Mouse (Mus musculus): ENCODE measurements around the gene Grasp. TPM values are rescaled to one million over a fixed set of nuclear protein-coding genes. Genes with fewer than 3 reads are reported as not detected.
A peak's percentile ranks its signal among the peaks of the same experiment; 100 is the strongest.

Grasp gene
- polyA plus RNA-seq, 1 experiment, result 36.6 TPM

DNA sequence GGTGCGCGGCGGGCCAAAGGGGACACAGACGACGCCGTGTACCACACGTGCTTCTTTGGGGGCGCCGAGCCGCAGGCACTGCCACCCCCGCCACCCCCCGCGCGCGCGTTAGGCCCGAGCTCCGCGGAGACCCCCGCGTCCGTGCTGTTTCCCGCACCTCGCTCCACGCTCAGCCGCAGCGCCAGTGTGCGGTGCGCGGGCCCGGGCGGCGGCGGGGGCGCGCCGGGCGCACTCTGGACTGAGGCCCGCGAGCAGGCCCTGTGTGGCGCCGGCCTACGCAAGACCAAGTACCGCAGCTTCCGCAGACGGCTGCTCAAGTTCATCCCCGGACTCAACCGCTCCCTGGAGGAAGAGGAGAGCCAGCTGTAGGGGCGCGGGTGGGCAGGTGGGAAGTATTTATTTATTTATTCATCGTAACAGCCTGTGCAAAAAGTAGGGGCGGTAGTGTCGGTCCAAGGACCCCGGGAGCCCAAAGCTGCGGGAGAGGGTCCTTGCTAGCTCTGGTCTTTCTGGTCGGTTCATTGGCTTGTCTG is 7.7 kb downstream of the Grasp start:
- TF ChIP-seq POLR2A (IDR thresholded peaks at IDR 0.05; ENCODE audit: borderline replicate concordance, extremely low read depth, low read depth, low read length) (no peak), CTCF (IDR thresholded peaks at IDR 0.05; ENCODE audit: insufficient read depth, low read length) (no peak)
- H3K4me3 ChIP-seq (replicated peaks; ENCODE audit: extremely low read depth, low read depth, low read length), result no peak overlapping the region
- H3K4me1 ChIP-seq (ENCODE audit: control insufficient read depth, insufficient read depth, low read length), result peaks cover 34% of the 10 kb centered on the region
- DNase-seq, result no peak
- 81% methylated on average over 56 of the region's 56 CpGs for WGBS

DNA sequence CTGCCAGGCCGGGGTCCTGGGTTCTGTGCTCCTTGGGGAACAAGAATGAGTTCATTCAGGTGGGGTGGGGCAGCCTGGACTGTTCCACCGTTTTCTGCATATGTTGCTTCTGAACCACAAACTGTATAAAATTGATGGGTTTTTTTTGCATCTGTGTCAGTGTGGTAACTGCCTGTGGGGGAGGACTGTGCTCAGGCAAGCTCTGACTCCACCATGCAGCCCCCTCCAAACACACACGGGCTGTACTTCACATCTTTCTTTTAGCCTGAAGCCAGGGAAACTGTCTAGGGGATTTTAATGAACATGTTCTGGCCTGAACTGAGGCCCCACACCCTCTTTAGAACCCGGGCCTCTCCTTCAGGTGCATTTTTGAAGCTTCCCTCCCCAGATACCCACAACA is 8.6 kb downstream of the Grasp start:
- no peak for TF ChIP-seq CTCF (IDR thresholded peaks at IDR 0.05; ENCODE audit: insufficient read depth, low read length)
- TF ChIP-seq POLR2A (IDR thresholded peaks at IDR 0.05; ENCODE audit: borderline replicate concordance, extremely low read depth, low read depth, low read length), result no peak
- 63% methylated on average over 4 of the region's 4 CpGs for WGBS
- Histone ChIP-seq H3K4me3 (replicated peaks; ENCODE audit: extremely low read depth, low read depth, low read length) (no peak overlapping the region), H3K4me1 (ENCODE audit: control insufficient read depth, insufficient read depth, low read length) (peaks cover 29% of the 10 kb centered on the region)
- no peak for DNase-seq

DNA sequence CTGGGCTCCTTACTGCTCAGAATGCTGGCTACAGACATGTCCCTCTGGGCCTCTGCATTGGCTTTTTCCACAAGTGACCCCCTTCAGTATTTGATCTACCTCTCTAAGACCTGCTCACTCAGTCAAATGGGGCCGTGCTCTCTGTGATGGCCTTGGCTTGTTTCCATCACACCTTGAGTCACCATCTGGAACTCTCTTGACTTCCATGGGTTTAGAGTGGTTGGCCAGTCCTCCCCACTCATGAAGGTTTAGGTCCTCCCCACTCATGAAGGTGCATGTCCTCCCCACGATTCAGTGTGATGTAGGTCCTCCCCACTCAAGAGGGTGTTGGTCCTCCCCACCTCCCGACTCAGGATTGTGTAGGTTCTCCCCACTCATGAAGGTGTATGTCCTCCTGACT is 9.2 kb downstream of the Grasp start:
- peaks cover 29% of the 10 kb centered on the region for H3K4me1 ChIP-seq (ENCODE audit: control insufficient read depth, insufficient read depth, low read length)
- 51% methylated on average over 3 of the region's 3 CpGs for WGBS
- TF ChIP-seq POLR2A (IDR thresholded peaks at IDR 0.05; ENCODE audit: borderline replicate concordance, extremely low read depth, low read depth, low read length) (no peak), CTCF (IDR thresholded peaks at IDR 0.05; ENCODE audit: insufficient read depth, low read length) (no peak)
- no peak for DNase-seq
- no peak overlapping the region for H3K4me3 ChIP-seq (replicated peaks; ENCODE audit: extremely low read depth, low read depth, low read length)

DNA sequence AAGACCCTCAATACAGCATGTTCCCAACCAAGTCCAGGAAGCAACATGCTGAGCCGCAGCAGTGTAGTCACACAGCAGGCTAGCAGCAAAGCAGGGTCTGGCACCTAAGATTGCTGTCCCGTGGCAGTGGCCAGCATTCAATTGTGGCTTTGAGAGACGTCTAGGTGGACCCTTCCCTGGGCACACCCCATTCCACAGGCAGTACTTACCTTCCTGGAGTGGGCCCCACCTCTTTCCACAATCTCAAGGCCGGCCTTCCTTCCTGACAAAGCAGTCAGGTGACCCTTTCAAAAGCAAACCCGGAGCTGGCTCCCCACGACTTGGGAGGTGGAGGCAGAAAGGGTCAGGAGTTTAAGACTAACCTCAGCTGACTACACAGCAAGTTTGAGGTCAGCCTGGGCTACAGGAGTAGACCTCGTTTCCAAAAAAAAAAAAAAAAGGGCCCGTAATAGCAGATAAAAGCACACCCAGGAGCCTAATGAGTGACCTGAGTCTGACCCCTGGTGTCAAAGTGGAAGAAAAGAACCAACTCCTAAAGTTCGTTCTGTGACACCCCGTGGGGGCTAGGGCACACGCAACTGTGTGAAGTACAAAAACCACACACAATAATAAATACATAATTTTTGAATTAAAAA is 9.8 kb downstream of the Grasp start:
- TF ChIP-seq CTCF (IDR thresholded peaks at IDR 0.05; ENCODE audit: insufficient read depth, low read length) (no peak), POLR2A (IDR thresholded peaks at IDR 0.05; ENCODE audit: borderline replicate concordance, extremely low read depth, low read depth, low read length) (peak; percentile 67; the same call in 1 of the 2 replicates)
- peak; percentile 80 for DNase-seq
- 22% methylated on average over 11 of the region's 11 CpGs for WGBS
- peaks cover 23% of the 10 kb centered on the region for H3K4me1 ChIP-seq (ENCODE audit: control insufficient read depth, insufficient read depth, low read length)
- no peak overlapping the region for H3K4me3 ChIP-seq (replicated peaks; ENCODE audit: extremely low read depth, low read depth, low read length)

DNA sequence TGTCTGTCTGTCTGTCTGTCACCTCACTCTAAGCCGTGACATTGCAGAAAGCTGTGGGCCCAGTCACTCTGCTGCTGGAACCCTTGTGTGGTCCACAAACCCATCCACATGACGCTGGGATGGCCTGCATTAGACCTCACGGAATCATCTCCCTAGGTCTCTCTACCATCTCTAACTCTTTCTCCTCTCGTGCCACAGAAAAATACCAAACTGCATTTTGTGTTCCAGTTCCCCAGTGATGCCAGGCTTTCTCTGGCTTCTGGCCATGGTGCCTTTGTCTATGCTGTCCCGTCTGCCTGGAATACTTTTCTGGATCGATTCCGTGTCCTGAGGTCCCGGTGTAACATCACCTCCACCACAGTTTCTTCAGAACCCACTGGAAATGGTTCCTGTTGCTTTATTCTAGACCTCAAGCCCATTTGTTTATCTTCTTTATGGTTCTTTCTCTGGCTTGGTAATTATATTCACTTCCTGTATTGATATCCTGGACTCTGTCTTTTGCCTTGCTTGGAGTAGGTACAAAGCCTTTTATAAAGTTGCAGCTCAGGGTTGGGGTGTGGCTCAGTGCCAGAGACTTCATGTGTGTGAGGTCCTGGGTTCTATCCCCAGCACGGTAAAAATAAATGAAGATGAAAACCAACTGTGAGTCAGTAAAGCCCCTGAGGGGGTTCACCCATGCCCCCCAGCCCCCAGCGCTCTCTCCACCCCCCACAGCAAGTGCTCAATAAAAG is 10.8 kb downstream of the Grasp start:
- no peak overlapping the region for H3K4me3 ChIP-seq (replicated peaks; ENCODE audit: extremely low read depth, low read depth, low read length)

DNA sequence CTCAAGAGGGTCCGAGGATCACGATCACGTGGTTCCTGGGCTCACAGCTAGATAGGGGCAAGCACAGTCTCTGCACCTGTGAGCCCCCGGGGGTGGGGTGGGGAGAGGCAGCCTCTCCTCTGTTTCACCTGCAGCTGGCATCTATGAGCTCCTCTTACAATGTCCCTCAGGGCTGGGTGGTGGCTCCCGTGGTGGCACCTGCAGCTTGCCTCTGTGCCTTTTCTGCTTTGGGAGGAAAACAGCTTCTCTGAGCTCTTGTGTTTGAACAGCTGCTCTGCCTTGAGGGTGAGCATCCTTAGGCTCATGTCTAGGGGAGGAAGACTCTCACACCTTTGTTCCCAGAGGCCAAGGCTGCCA is 11.3 kb downstream of the Grasp start:
- whole genome bisulfite sequencing, result 45% methylated on average over 5 of the region's 5 CpGs
- no peak for DNase-seq
- no peak for TF ChIP-seq POLR2A (IDR thresholded peaks at IDR 0.05; ENCODE audit: borderline replicate concordance, extremely low read depth, low read depth, low read length)
- TF ChIP-seq CTCF (IDR thresholded peaks at IDR 0.05; ENCODE audit: insufficient read depth, low read length), result no peak
- peaks cover 18% of the 10 kb centered on the region for H3K4me1 ChIP-seq (ENCODE audit: control insufficient read depth, insufficient read depth, low read length)
- no peak overlapping the region for H3K4me3 ChIP-seq (replicated peaks; ENCODE audit: extremely low read depth, low read depth, low read length)

More for the DNA sequence above, 10.8 kb downstream of the Grasp start:
- WGBS, result 40% methylated on average over 10 of the region's 10 CpGs
- no peak for DNase-seq
- H3K4me1 ChIP-seq (ENCODE audit: control insufficient read depth, insufficient read depth, low read length), result peaks cover 18% of the 10 kb centered on the region
- TF ChIP-seq POLR2A (IDR thresholded peaks at IDR 0.05; ENCODE audit: borderline replicate concordance, extremely low read depth, low read depth, low read length) (no peak), CTCF (IDR thresholded peaks at IDR 0.05; ENCODE audit: insufficient read depth, low read length) (no peak)

DNA sequence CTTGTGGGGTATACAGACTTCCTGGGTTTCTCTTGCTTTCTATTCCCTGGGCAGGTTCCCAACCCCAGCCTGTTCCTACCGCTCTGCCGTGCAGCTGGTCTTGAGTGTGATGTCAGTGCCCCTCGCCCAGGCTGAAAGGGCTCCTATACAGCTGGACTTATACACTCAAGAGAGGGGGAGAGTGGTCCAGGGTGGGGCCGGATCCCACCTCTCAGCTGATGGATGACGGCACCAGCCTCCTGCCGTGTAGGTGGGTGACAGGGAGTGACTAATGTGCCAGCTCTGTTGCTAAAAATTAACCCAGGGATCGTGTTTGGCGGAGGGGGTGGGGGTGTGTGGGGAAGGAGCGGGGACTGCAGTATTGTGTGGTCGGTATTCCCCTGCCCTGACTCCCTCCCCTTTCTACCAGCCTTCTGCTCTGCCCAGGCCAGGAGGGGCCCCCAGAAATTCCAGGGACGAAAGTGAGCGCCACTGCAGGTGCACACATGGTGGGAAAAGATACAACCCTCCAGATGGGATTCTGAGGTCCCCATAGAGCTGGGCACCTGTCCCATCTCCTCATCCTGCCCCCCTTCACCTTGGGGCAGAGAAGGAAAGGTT is 11.8 kb downstream of the Grasp start:
- TF ChIP-seq CTCF (IDR thresholded peaks at IDR 0.05; ENCODE audit: insufficient read depth, low read length) (no peak), POLR2A (IDR thresholded peaks at IDR 0.05; ENCODE audit: borderline replicate concordance, extremely low read depth, low read depth, low read length) (no peak)
- no peak for DNase-seq
- Histone ChIP-seq H3K4me1 (ENCODE audit: control insufficient read depth, insufficient read depth, low read length) (peaks cover 19% of the 10 kb centered on the region), H3K4me3 (replicated peaks; ENCODE audit: extremely low read depth, low read depth, low read length) (no peak overlapping the region)
- WGBS, result 37% methylated on average over 12 of the region's 12 CpGs

DNA sequence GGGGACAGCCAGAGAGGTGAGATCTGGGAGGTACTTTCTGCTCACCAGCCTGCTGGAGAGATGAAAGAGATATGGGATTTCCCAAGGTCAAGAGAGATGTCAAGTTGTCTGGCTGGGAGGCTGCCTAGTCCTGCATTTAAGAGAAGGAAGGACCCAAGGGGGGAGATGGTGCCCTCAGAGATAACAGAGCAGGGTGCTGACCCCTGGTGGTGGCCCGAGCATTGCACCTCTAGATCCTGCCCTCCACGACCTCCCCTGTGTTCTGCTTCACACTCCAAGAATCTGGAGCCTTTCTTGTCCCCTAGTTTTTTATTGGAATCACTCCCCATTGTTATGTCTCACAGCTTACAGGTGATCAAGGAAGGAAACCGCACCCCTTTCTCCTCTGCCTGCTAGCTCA is 12.9 kb downstream of the Grasp start:
- TF ChIP-seq POLR2A (IDR thresholded peaks at IDR 0.05; ENCODE audit: borderline replicate concordance, extremely low read depth, low read depth, low read length) (no peak), CTCF (IDR thresholded peaks at IDR 0.05; ENCODE audit: insufficient read depth, low read length) (peak; percentile 88)
- DNase-seq, result peak; percentile 81
- Histone ChIP-seq H3K4me3 (replicated peaks; ENCODE audit: extremely low read depth, low read depth, low read length) (no peak overlapping the region), H3K4me1 (ENCODE audit: control insufficient read depth, insufficient read depth, low read length) (peaks cover 24% of the 10 kb centered on the region)
- 7% methylated on average over 3 of the region's 3 CpGs for WGBS

DNA sequence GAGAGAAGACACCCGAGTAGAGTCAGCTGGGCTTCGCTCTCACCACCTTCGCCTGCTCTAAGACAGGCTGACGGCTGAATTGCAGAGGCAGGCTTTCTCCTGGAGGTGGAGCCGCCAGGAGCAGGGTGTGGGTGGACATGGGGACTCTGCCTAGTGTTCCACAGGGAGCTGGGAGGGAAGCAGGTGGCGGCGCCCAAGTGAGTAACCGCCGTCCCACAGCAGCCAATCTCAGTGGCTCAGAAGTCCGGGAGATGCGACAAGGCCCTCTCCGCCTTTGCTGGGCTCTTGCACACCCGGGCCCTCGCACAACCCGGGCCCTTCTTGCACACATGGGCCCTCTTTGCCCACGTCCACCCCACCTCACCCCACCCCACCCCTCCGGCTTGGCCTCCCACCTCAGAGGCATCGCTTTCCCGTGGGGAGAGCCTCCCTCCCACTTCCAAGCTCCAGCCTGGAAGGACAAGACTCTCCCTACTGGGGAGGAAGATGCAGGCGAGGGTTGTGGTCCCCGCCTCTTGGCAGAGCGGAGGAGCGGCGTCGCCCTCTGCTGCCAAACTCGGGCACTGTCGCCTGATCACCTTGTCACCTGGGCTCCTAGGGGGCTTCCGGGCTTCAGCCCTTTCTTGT is 15.0 kb downstream of the Grasp start:
- peaks cover 16% of the 10 kb centered on the region for H3K4me1 ChIP-seq (ENCODE audit: control insufficient read depth, insufficient read depth, low read length)
- TF ChIP-seq CTCF (IDR thresholded peaks at IDR 0.05; ENCODE audit: insufficient read depth, low read length) (peak; percentile 64), POLR2A (IDR thresholded peaks at IDR 0.05; ENCODE audit: borderline replicate concordance, extremely low read depth, low read depth, low read length) (no peak)
- H3K4me3 ChIP-seq (replicated peaks; ENCODE audit: extremely low read depth, low read depth, low read length), result no peak overlapping the region
- WGBS, result 13% methylated on average over 28 of the region's 28 CpGs
- no peak for DNase-seq

All from lung, adult 2 months (tissue).